Mouse (Mus musculus) spleen, adult 2 months (tissue): ENCODE data around the gene Serpinb8.

Source experiments
- CTCF ChIP-seq: fragments of 200-500 bp; IDR thresholded peaks from 2 replicates; pipeline ENCODE4 v1.5.1; 2011; ENCODE audit warnings: mild to moderate bottlenecking, inconsistent platforms; ENCODE audit not compliant: insufficient read depth, insufficient read length, insufficient replicate concordance; ENCODE audit errors: extremely low read depth
- POLR2A ChIP-seq: fragments of 200-500 bp; IDR thresholded peaks from 2 replicates; pipeline ENCODE4 v1.6.1; 2011; ENCODE audit warnings: low read depth, low read length, inconsistent platforms

DNA sequence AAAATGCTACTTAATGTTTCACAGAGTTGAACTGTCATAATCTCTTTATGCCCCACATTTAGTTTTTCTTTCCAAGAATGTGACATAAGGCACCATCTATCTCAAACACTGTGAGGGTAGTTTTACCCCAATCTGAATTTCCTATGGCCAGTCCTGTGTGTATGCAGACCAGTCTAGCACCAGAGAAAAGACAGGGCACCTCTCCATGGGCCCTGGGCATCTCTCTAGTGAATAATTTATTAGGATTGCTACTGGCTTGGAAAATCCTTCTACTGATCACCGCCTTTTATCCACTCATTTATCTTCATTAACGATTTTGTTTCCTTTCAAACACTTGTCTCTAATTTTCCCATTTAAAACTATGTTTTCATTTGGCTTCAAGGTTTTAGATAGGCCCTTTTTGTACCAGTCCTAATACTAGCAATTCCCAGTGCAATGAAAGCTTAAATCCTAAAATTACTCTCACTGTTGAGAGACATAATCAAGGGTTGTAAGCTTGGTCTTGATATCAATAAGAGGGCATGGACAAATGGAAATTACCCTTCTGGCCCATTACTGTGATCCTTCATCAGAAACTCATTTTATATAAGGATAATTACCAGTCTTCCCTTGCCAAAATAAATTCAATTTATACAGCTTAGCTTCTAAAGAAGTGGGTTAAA, 52.8 kb downstream of the Serpinb8 start:
- no peak for TF ChIP-seq CTCF
- no peak for TF ChIP-seq POLR2A
